Mouse (Mus musculus) ES-Bruce4 (cell line): Measurements from ENCODE around the gene Tmem203.

ENCODE experiments used
- CTCF ChIP-seq: IDR thresholded peaks from one replicate; pipeline ENCODE4 v1.8.1; 2011; ENCODE audit warnings: low read depth, low read length
- EP300 ChIP-seq: IDR thresholded peaks from 2 replicates; pipeline ENCODE4 v1.6.1; 2011; ENCODE audit warnings: low read depth, low read length; ENCODE audit not compliant: insufficient read depth
- POLR2A ChIP-seq: IDR thresholded peaks from one replicate; pipeline ENCODE4 v1.8.1; 2011; ENCODE audit warnings: low read length; ENCODE audit not compliant: insufficient read depth

DNA sequence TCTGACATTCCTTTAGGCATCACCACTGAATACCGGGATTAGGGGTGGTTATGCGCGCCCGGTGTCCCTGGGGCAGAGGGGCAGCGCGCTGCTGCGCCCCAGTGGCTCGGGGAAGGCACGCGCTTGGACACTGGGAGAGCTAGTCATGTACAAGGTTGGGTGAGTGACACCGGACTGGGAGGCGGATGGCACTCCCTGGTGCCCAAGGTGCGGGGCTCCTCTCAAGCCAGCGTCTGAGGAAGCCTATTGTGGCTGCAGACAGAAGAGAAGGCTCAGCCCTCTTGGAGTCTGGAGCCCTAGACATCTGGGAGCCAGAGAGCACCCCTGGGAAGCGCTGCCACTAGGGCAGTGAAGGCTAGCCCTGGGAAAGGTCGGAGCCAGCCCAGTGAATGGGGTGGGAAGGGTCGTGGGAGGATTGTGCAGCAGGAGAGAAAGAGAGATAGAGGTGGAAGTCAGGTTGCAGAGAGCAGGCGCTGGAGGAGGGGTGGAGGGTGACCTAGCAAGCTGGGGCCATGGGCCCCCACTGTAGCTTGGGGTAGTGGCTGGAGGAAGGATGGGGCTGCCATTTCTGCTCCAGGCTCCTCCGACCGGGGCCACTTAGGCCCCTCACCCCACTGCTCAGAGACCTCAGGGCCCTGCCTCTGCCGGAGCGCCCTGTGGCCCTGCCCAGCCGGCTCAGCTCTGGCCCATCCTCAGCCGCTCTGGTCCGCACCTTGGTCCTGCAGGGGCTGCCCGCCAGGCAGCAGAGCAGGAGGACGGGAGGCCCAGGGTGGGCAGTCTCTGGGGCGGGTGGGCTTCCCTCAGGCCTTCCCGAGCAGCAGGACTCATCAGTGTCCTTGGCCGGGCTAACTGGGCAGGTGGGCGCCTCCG is 36.2 kb downstream of the Tmem203 start:
- TF ChIP-seq POLR2A (no peak), CTCF (no peak), EP300 (no peak)
